Mouse (Mus musculus) adrenal gland, postnatal 4 days (tissue): Measurements from ENCODE around the gene Pithd1. TPM values are rescaled to one million over a fixed set of nuclear protein-coding genes. Genes with fewer than 3 reads are reported as not detected.
A peak's percentile ranks its signal among the peaks of the same experiment; 100 is the strongest.

Experiments used
- DNase-seq, 2 experiments: peaks; one replicate each; pipeline ENCODE4 v3.0.0; 2021 to 2022; ENCODE audit warnings: low spot score in 2 of 2, mixed read lengths in 2 of 2
- long read RNA-seq, 2 experiments: library from polyadenylated mRNA; stranded (forward); transcript quantifications; one replicate each; pipeline ENCODE4 v2.0.0; 2021
- total RNA-seq, 2 experiments: library from RNA; stranded (reverse); gene quantifications; 2 replicates each; pipeline ENCODE4 v1.2.3; 2021

Pithd1 gene
- total RNA-seq, result 10 to 100 TPM; 35.2 to 39.2 TPM
- long read RNA-seq, experiment 1, transcript Pithd1-201 (6 exons, 1,700 nt), result major isoform, 57 of 63 reads
- long read RNA-seq, experiment 1, partial matches to known transcripts, result 0 of 63 reads
- long read RNA-seq, experiment 1, other reads (novel, unspliced or antisense), result 5 of 63 reads
- long read RNA-seq, experiment 2, transcript Pithd1-201 (6 exons, 1,700 nt), result major isoform, 73 of 79 reads
- long read RNA-seq, experiment 2, partial matches to known transcripts, result 1 of 79 reads
- long read RNA-seq, experiment 2, other reads (novel, unspliced or antisense), result 4 of 79 reads

DNA sequence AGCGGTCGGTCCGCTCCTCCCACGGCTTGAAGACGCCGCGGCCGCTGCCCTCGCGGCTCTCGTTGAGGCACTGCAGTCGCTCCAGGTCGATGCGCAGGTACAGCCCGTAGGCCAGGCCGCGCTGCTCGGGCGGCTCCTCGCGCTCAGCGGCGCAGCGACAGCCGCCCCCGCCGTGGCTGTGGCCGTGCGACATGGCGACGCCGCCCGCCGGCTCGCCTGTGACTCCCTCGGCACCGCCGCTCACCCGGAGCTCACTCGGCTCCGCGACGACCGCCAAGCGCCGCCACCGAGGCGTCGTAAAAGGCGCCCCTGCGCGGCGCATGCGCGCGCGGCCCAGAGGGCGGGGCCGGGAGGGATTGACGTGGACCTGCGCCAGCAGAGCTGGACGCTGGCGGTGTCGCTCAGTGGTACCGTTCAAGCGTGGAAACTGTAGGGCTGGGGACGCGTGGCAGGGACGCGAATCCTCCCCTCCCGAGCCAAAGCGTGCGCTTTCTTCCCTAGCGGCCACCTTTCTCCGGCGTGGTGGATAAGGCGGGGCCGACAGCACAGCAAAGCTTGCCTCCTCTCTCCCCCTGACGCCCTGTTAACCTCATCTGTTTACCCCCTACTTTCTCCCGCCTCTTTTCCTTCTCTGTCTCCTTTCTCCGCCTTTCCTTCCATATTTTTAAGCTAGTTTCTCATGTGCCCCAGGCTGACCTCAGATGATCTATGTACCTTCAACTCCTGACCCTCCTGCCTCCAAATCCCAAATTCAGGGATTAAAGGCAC is at the start of gene Pithd1:
Gene Pithd1 (minus strand): TSS at position 322 of the 768 bp plus-strand sequence.
- DNase-seq, result peak; percentile 78 to 91

DNA sequence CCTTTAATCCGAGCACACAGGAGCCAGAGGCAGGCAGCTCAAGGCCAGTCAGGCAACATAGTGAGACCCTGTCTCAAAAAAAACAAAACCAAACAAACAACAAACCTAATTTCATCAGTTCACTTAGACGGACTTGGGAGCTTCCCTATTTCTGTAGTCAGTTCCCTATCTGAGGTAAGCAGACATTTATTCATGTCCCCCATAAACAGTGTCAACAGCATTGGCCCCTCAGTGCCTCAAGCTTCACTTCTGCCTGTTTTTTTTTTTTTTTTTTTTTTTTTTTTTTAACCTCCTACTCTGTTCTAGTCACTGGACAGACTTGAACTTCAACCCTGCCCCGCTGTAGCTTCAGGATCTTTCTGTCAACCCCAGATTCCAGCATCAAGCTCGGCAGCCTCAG is 48.0 kb upstream of the Pithd1 start:
- DNase-seq, result no peak

GRCm38 (mm10) chr4:136033231-136033630 is 46.2 kb upstream of the Pithd1 start:
- DNase-seq, result no peak

- no peak for DNase-seq
These were observed 44.2 kb upstream of the Pithd1 start for GRCm38 (mm10) chr4:136030968-136031909.

- DNase-seq, result no peak
These were observed 41.6 kb upstream of the Pithd1 start for GRCm38 (mm10) chr4:136028689-136029088.

DNA sequence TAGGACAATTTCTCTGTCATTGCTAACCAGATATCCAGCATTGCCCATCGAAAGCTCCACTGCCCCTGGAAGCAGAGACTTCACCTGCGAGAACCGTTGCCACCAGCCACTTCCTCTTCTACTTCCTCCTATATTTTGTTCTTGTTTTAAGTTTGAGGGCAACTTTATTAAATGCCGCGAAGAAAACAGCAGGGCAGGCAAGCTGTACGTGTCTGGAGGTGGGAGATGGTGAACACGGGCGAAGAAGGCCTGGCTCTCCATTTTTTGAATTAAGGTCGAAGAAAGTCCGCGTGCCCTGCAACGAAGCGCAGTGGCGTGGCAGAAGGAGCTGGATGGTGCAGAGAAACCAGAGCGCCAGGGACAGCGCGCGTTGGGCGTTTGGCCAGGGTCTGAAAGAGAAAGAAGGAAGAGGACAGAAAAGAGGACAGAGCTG is 41.1 kb upstream of the Pithd1 start:
- no peak for DNase-seq

GRCm38 (mm10) chr4:136027416-136028131 is 40.5 kb upstream of the Pithd1 start:
- DNase-seq, result no peak

DNA sequence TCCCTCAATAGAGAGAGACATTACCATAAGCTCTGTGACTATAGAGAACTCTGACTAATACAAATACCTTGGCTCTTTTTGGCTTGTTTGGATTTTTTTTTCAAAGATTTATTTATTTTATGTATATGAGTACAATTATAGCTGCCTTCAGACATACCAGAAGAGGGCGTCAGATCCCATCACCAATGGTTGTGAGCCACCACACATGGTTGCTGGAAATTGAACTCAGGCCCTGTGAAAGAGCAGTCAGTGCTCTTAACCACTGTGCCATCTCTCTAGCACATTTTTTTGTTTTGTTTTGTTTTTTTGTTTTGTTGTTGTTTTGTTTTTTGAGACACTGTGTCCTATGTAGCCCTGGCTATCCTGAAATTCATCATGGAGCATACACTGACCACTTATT is 38.3 kb upstream of the Pithd1 start:
- DNase-seq, result no peak

DNA sequence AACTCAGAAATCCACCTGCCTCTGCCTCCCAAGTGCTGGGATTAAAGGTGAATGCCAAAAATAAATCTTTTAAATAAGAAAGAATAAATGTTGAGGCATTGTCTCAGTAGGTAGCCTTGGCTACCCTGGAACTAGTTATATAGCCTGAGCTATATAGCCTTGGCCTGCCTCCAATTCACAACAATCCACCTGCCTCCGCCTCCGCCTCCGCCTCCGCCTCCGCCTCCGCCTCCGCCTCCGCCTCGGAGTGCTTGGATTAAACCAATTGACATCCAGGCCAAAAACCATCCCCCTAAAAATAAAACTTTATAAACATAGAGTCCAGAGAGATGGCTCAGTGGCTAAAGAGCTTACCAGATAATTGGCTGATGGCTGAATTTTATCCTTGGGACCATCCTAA is 35.9 kb upstream of the Pithd1 start:
- DNase-seq, result no peak

DNA sequence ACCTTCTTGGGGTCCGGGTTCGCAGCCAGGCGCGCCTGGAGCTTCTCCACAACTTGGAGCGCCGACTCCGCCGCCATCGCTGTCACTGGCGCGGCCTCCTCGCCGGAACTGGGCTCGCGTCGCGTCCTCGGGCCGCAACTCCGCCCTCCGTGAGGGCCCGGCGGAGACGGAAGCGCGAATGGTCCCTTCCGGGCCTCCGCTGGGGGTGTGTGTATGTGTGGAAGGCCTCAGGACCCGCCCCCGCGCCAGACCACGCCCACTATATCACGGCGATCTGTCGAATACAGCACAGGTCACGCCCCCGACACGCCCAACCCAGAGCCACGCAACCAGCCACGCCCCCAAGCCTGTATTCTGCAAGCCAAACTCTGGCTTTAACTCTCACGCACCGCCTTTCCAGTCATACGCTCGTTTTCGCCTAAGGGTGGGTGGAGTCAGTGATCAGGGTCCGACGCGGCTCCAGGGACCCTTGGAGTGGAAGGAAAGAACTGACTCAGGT is 34.5 kb upstream of the Pithd1 start, which contains the start of gene Eloa:
Gene Eloa (minus strand): TSS at position 215 of the 499 bp plus-strand sequence.
- DNase-seq, result peak; percentile 98 to 100

GRCm38 (mm10) chr4:136020743-136021548 is 33.9 kb upstream of the Pithd1 start:
- DNase-seq, result no peak

DNA sequence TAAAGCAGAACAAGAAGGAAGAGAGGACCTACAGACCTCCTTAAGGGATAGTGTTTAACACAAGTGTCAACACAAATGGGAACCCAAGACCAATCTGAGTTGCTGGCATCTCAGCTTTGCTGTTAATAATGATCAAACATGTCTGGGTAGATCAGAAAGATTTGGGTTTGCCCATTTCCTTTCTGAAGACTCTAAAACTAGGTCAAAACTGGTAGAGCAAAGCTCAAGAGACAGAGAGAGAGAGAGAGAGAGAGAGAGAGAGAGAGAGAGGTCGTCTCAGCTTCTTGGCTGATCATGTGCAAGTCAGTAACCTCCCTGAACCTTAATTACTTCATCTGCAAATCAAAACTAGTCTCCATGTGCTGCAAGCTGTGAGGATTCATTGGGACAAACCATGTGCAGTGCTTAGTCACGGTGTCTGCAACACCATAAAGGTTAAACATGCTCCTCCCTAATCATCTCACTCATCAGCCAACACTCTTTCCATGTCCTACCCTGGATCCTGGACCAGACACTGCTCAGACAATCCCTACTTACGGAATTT is 29.1 kb upstream of the Pithd1 start:
- DNase-seq, result no peak

- no peak for DNase-seq
These were observed 23.5 kb upstream of the Pithd1 start for GRCm38 (mm10) chr4:136010586-136010985.

DNA sequence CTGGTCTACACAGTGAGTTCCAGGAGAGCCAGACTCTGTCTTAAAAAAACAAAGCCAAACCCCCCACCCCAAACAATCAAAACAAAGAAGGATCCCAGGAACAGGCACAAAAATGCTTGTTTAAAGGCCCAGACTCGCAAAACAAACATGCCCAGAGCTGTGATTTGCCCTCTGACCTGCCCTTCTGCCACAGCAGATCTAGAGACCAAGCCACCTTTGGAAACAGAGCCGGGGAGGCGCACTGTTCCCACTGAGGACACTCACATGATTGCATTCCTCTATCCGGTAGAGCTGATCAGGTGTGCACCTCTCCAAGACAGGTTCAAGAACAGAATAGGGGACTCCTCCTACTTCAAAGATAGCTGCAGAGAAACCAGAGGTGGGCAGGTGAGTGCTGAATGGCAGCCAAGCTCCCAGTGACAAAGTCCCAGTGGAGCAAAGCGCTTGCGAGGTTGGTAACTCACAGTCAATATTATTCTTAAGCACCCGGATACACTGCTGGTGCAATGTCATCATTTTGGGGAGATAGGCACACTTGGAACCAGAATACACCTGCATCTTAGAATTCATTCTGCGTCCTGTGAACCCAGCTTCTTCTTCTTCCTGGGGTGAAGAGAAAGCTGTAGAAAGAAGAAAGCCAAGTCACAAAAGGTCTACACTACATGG is 21.9 kb upstream of the Pithd1 start:
- no peak for DNase-seq

DNA sequence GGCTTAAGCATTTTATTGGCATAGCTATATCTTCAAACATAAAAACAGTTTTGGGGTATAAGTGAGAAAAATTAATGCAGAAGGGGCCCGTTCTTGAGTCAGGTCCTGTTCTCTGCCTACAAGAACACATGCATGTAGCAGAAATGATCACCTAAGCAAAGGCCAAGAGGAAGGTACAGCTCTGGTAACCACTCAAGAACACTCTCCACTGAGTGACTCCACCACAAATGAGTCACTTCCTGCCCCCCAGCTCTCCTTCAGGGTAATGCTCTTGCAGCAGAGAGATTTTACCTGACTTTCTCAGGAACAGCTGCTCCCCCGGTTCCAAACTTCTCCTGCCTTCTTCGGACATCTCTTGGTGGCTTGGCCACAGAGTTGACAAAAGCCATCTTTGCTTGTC is 19.8 kb upstream of the Pithd1 start:
- no peak for DNase-seq

DNA sequence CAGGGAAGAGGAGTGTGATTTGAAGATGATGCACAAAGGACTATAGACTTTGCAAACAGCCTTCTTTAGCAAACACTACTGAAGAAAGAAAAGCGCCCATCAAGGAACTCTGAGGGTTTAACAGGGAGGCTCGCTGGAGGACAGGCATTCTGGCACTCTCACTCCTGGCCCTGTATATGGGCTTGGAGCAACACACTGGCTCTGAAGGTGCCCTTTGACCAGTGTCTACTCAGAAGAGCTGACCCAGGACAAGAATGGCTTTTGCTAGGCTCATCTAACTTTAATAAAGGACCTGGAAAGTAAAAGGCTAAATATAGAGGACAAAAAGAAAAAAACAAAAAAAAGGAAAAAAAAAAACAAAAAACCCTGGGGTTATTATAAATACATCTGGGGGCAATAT is 17.9 kb upstream of the Pithd1 start:
- no peak for DNase-seq

- DNase-seq, result no peak
These were observed 17.1 kb upstream of the Pithd1 start for GRCm38 (mm10) chr4:136004107-136004675.

GRCm38 (mm10) chr4:135995118-135995517 is 8.1 kb upstream of the Pithd1 start:
- DNase-seq, result no peak
